Mouse (Mus musculus): ENCODE results near the gene Elfn2. TPM values are rescaled to one million over a fixed set of nuclear protein-coding genes. Genes with fewer than 3 reads are reported as not detected.

Elfn2 gene
- total RNA-seq, 2 experiments from 2014 or later = 0.27 to 0.70 TPM

DNA sequence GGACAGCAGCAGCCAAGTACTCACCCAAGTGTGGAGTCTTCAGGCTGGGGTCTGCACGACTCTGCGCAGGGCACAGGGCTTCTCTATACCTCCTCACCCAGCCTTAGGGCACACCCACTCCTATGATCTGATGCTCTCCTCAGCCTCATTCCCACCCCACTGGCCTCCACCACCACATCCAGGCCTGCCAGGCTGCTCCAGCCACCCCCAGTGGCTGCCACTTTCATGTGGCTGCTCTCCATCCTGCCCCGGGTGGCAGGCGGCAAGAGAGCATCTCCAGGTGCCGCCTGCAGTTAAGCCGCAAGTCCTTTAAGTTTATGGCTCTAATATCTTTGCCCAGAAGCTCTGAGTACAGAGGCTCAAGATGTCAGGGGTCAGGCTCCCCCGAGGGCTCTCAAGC lies 8.1 kb upstream of the Elfn2 start:
- DNase-seq (ENCODE audit: low spot score in 2 of 2) = no peak

DNA sequence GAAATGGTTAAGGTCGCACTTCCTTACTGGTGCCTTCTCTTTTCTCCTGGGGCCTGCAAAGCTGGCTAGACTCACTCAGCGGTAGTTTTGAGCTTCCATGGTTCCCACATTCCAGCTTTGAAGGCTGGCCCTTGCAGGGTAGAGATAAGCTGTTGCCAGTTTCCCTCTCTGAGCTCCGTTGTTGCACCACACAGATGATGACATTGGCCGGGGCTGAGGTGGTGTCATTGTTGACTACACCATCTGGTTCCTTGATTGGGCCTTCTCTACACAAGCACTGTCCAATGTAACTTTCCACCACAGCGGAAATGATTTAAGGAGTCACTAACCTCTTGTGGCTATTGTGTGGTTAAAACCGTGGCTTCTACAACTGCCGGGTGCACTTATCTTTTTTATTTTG lies 2.0 kb upstream of the Elfn2 start:
- no peak for DNase-seq (ENCODE audit: low spot score in 2 of 2)

DNA sequence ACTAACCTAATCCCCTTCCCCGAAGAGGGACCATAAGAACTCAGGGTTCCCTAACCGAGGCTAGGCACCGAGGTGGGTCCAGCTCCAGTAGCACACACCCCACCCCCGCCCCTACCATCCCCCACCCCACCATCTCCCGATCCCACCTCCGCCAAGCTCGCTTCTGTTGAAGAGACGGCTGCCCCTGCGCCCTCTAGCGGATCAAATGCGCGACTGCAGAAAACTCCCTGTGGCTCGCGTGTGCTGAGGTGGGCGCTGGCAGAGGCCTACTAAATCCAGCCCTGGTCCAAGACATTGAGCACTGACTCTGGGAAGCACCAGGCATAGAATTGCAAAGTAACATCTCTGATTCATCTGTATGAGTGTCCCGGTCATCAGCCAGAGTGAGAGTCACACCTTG lies 1.5 kb upstream of the Elfn2 start:
- DNase-seq (ENCODE audit: low spot score in 2 of 2) = peak; percentile 43 to 65

DNA sequence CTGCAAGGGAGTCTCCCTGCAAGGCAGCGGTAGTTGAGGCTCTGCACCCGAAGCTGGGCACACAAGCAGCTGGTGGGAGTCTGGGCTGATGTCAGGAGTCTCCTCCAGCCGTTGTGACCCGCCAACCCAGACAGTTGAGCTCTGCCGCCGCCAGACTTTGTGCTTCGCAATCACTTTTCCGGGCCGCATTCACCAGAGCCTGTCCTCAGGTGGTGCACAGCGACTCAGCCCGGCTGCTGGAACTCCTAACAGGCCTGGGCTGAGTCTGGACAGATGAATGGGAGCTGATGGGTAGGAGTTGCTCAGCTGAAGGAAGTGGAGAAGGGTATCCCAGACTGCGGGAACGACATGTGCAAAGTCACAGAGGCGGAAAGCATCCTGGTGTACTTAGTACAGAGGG lies 845 bp upstream of the Elfn2 start:
- DNase-seq (ENCODE audit: low spot score in 2 of 2) = no peak

DNA sequence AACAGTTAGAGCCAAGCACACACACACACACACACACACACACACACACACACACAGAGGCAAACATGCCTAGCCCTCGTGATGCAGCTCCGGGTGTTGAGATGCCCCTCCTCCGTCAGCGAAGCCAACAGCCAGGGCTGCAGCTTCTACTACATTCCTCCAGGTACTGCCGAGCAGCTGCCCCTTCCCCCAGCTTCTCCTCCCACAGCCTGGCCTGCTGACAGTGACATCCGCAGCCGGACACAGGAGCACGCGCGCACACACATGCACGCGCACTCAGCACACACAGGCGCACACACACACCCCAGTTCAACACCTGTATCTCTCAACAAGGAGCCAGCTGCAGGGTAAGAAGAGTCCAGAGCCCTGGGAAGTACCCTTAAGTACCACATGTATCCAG lies 1.6 kb downstream of the Elfn2 start:
- no peak for DNase-seq (ENCODE audit: low spot score in 2 of 2)

DNA sequence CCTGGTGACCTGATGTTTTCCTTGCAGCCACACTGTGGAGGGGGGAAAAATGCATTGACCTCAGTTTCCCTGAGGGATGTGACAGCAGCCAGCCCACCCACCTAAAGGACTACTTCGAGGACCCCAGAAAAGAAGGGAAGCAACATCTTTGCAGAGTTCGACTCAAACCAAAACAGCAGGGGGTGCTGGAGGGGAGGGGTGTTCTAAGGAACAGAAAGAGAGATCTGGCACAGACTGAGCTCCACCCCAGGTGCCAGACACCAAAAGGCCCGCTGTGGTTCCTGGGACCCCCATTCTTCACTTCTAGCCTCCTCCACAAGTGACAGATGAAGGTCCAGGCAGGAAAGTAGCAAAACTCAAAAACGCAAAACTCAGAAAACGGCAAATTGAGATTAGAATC lies 2.7 kb downstream of the Elfn2 start:
- DNase-seq (ENCODE audit: low spot score in 2 of 2) = no peak

DNA sequence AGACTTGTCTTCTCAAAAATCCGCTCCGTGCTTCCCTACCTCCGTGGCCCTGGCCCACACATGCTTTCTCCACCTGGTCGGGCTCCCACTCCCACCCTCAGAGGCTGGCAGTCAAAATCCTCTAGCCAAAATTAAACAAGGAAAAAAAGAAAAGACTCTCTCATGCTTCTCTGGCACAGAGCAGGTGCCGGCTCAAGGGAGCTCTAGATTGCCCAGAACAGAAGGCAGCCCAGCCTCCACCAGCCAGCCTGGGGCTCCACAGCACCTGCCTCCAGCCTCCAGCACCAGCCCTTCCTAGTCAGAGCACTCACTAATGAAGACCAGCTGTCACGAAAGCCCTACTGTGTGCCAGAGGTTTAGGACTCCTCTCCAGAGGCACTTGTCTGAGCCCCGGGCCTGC lies 4.8 kb downstream of the Elfn2 start:
- DNase-seq (ENCODE audit: low spot score in 2 of 2) = no peak

DNA sequence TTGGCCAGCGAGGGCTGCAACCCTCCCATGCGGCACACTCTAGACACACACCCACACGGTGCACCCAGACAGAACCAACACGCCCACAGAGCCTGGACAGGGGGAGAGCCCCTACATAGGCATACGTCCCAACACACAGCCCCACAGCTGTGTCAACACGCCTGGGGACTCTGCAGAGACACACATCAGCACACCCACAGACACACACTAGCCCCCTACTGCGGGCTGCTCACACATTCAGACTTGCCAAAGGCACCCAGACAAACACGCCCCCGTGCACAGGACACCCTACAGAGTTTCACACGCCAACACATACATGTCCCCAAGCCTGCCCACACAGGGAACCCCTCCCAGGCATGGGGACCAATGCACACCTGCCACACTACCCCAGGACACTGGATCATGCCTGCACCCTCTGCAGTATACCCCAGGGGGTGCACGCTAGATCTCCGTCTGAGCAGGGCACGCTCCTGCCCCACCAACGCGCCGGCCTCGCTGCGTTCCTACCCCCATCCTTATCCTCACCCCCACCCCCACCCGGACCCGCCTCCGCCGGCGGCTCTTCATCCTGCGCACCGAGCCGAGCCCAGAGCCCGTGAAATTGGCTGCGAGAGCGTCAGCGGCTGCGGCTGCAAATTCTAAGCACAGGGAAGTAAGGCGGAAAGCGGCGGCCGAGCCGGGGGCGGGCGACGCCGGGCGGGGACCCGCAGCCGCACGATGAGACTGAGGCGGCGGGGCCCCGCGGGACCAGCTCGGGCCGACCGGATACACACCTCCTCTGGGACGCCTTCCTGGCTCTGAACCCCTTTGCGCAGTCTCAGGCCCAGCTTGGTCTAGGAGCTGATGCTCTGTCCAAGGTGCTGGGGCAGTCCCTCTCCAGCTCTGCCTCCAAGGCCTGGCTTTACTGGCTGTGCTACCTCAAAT lies 6.0 kb downstream of the Elfn2 start:
- no peak for DNase-seq (ENCODE audit: low spot score in 2 of 2)

DNA sequence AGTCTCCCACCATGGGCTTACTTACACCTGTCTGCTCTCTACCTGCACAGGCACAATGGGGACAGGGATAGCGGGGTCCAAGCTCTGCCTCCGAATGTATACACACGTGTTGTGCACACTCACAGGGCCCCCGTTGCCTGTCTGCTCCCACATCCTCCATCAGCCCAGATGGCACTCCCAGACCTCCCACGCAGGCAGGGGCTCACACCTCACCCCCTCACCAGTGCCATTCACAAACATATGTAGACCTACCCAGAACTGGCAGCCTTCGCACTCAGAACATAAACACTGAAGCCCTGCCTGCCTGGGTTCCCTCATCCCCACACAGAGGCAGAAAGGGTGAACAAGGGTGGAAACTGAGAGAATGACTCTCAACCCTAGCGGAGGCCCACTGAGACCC lies 6.6 kb downstream of the Elfn2 start:
- DNase-seq (ENCODE audit: low spot score in 2 of 2) = no peak

DNA sequence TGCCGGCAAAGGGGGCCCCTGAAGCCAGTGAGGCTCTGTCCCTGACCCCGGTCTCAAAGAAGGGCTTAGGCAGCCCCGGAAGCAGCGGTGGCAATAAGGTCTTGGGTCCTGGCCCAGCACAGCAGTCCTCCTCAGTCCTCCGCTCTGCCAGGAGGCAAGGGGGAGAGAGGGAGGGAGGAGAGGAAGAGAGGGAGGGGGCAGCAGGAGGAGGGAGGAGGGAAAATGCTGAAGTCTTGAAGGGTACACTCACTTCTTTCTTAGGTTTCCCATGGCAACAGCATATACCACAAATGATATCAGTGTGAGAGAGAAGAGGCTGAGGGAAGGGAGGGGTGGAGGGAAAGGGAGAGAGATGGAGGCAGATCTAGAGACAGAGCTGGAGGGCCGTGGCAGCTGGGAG lies 7.9 kb downstream of the Elfn2 start:
- no peak for DNase-seq (ENCODE audit: low spot score in 2 of 2)

DNA sequence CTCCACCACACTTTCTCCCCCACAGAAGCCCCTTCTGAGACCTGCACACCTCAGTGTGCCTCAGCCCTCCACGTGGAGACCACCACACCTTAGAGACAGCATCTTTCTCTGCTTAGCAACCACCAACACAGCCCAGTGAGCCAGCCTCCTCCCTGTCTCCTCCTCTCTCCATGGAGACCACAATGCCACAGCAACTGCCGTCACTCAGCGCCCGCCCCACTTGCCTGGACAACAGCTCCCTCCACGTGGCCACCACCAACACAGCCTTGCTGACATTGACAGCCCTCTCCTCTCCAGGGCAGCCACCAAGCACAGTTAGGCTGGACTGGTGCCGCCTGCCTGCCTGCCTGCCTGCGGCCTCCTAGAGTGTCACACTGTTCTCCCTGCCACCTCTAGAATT lies 8.8 kb downstream of the Elfn2 start:
- no peak for DNase-seq (ENCODE audit: low spot score in 2 of 2)

DNA sequence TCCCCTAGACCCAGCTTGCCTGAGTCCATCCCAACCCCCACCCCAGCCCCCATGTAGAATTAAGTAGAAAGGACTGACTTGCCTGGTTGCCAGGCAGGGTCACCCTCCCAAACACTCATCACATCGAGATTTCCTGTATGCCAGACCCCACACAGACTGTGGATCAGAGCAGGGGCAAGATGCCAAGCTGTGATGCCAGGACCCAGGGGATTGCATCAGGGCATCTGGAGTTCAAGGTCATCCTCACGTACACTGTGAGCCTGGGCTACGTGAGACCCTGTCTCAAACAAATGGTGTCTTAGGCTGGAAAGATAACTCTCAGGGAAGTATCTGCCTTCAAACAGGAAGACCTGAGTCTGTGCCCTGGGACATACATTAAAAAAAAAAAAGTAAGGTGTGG lies 11.9 kb downstream of the Elfn2 start:
- no peak for DNase-seq (ENCODE audit: low spot score in 2 of 2)

DNA sequence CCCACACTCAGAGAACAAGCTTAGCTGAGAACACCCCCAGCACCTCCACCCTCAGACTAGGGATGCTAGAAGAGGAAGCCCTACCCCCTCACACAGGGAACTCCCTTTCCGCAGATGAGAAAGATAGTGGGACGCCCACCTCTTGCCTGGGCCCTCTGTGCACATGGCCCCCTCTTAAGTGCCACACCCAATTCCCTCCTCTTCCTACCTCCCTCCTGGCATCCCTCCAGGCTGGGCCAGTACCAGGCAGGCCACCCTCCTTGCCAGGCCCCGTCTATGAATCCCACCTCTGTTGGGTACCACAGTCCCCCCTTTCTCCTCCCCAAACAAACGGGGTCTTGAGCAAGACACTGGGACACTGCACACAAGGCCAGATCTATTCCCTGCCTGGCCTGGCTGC lies 13.7 kb downstream of the Elfn2 start:
- no peak for DNase-seq (ENCODE audit: low spot score in 2 of 2)

DNA sequence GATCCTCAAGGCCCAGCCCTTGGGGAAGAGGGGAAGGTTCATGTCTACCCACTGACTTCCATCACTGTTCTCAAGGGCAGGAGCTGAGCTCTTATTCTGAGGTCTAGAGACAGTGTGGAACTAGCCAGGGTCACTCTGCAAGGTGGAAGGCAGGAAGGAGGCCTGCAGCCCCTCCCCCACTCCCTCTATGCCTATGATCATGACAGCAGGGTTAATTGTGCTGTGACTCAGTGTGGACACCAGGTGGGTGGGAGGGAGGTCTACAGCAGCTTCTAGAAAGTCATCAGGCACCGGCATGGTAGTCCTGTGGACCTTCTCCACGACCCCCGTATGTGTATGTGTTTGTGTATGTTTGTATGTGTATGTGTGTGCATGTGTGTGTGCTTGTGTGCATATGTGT lies 14.6 kb downstream of the Elfn2 start:
- DNase-seq (ENCODE audit: low spot score in 2 of 2) = no peak

DNA sequence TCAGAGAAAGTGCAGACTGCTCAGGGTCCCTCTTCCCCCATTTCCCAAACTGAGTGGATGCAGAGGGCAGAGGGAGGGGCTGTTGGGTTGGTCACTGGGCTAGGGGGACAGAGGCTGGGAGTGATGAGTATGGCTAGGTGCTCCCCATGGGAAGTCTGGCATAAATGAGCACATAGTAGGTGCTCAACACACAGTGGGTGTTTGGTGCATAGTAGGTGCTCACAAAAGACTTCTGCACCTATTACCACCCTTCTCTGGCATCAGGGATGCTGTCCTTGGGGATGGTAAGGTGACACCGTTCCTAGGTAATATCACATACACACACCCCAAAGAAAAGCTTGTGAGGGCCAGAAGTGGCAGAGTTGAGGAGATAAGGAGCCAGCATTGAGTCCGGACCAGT lies 18.2 kb downstream of the Elfn2 start:
- no peak for DNase-seq (ENCODE audit: low spot score in 2 of 2)

DNA sequence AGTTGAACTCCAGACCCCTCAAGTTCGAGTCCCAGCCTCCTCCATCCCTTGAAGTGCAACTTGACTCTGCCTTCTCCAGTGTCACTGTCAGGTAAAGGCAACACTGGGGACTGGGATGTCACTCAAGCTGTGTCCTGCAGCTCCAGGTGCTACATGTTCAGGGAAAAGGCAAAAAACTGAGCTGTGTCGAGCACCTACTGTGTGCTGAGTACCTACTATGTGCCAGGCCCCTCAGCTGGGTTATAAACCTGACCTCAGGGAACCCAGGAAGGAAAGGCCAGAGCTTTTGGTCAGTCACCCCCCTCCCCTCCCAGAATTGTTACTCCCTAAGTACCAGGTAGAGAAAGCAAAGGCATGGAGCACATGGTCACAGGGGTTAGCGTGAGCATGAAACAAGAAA lies 19.1 kb downstream of the Elfn2 start:
- DNase-seq (ENCODE audit: low spot score in 2 of 2) = no peak

DNA sequence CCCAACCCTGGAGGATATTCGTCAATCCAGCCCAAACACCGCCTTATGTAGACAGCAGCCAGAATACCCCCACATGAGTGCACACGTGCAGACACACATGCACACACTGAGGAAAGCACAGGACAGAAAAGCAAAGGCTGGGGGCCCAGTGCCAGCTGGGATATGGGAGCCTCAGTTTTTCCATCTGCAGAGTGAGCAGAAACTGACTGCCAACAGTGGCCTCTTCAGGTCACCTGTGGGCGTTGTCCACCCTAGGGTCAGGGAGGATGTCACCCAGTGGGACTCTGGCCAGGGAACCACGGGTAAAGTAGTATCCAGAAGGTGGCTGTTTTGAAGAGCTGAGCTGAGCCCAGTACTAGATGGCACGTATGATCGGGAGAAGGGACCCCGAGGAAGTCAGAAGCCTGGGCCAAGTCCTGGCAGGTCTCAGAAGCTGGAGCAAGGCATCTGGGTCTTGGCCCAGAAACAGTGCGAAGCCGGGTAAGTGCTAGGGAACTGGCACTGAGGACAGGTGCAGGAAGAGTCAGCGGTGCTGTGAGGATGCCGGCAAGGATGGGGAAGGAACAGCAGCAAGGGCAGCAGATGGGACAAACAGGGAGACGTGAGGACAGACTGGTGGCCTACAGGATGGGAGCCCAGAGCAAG lies 20.0 kb downstream of the Elfn2 start:
- DNase-seq (ENCODE audit: low spot score in 2 of 2) = no peak

DNA sequence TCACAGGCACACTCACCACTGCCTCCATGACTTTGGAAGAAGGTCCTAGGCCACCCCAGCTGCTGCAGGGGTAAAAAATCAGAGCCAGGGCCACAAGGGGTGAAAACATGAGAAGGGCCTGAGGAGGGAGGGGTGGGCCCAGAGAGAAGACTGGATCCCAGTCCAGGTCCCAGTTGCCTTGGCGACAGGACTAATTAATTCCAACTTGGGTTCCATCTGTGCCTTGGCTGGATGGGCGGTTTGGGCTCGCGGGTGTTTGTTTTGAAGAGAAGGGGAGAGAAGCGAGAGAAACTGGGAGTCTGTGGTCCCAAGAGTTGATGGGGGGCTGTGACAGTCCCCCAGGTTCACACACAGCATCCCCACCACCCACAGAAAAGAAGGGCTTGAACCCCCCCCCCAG lies 20.5 kb downstream of the Elfn2 start:
- no peak for DNase-seq (ENCODE audit: low spot score in 2 of 2)

DNA sequence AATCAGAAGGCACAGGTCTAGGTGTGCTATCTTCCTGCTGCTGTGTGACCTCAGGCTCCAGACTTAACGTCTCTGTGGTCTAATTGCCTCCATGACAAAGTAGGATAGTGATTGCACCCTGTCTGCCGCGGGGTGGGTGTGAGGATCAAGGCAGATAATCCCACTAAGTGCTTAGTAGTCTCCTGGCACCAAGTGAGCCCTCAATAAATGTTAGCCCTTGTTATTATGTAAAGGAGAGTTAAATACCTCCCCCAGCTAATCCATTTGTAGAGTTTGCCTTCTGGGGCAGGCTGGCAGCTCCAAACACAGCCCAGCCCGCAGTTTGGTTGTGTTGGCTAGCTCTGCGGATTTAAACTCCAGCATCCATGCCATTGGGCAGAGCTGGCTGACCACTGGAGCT lies 22.8 kb downstream of the Elfn2 start:
- no peak for DNase-seq (ENCODE audit: low spot score in 2 of 2)

DNA sequence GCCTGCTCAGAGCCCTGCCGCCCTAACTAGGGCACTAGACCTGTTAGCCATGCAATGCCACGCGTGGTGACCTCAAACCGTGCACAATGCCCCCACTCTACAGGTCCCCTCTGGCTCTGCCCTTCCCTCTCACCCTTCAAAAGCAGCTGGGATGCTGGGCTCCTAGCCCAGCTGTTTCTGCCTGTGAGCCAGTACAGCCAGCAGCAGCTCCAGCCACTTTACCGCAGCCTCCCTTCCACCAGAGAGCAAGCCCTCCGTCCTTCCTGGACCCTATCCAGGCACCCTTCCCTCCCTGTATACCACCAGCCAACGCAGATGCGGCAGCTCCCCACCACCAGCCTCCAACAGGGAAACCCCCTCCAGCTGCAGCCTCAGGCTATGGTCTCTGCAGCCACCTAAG lies 26.1 kb downstream of the Elfn2 start:
- peak in 1 of 2 experiments; percentile 35 for DNase-seq (ENCODE audit: low spot score in 2 of 2)

DNA sequence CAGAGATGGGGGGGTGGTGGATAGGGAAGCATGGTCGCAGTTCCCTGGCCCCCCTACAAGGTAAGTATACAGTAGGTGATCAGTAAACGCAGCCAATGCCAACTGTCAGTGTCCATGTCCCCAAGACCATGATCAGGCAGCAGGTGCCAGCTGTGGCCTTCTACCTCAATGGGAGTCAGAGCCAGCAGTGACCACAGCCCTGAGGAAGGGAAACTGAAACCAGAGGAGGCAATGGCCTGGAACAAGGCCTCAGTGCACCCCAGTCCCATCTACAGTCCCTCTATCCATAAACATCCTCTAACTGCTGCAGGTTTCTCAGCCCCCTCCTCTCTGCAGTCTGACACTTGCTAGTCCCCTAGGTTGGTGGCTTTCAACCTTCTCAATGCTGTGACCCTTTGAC lies 27.9 kb downstream of the Elfn2 start:
- no peak for DNase-seq (ENCODE audit: low spot score in 2 of 2)

DNA sequence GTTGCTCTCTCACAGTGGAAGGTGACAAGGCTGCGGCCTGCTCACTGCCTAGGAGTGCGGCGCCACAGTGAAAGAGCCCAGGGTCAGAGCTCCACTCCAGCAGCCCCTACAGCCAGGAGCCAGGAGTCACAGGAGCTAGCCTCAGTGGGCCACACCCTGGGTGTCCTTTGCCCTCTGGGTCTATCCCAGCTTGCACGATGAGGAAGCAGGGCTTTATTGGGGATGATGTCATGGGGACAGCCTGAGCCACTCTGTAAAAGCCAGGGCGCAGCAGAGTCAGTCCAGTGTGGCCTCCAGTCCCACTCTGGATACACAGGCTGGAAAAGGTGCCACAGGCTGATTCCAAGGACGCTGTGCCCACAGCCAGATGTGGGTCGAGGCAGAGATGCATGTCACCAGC lies 31.7 kb downstream of the Elfn2 start:
- no peak for DNase-seq (ENCODE audit: low spot score in 2 of 2)

DNA sequence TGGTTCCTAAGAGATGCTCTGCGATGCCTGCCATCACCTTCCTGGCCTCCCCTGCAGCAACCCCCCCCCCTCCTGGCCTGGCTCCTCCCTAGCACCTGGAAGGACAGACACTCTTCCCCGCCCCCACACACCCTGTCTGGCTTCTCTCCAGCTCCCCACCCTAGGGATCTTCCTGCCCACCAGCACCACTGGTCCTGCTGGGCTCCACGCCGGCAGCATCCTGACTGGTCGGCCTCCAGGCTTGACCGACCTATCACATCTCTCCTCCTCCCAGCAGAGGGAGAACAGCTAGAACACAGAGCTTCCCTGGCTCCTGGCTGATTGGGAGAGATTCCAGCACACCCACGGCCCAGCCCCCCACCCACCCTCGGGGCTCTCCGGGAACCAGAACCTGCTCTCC lies 34.5 kb downstream of the Elfn2 start:
- DNase-seq (ENCODE audit: low spot score in 2 of 2) = no peak
